Mouse (Mus musculus) forebrain, embryonic 16.5 days (tissue): Measurements from ENCODE around the gene Syne2. TPM values are rescaled to one million over a fixed set of nuclear protein-coding genes. Genes with fewer than 3 reads are reported as not detected.

Source experiments
- ATAC-seq: fragments of 200-750 bp; cut with Nextera tagmentation; 2 replicates; pipeline ENCODE4 v1.8.0; 2017; ENCODE audit warnings: mild to moderate bottlenecking, moderate library complexity
- H3K27ac ChIP-seq: fragments of 300-500 bp; sonication (generic); 2 replicates; pipeline ENCODE4 v1.5.1; 2014; ENCODE audit warnings: low read length, control low read depth
- H3K27me3 ChIP-seq: fragments of 300-500 bp; sonication (generic); replicated peaks from 2 replicates; pipeline ENCODE4 v1.6.1; 2014; ENCODE audit warnings: low read length; ENCODE audit not compliant: control insufficient read depth, insufficient read depth
- H3K36me3 ChIP-seq: fragments of 300-500 bp; sonication (generic); 2 replicates; pipeline ENCODE4 v1.6.1; 2014; ENCODE audit not compliant: control insufficient read depth, insufficient read depth
- H3K4me1 ChIP-seq: fragments of 300-500 bp; sonication (generic); replicated peaks from 2 replicates; pipeline ENCODE4 v1.6.1; 2014; ENCODE audit warnings: low read length; ENCODE audit not compliant: control insufficient read depth, insufficient read depth
- H3K4me2 ChIP-seq: fragments of 300-500 bp; sonication (generic); 2 replicates; pipeline ENCODE4 v1.6.1; 2014; ENCODE audit warnings: mild to moderate bottlenecking, low read length, control low read depth
- H3K4me3 ChIP-seq: fragments of 300-500 bp; sonication (generic); replicated peaks from 2 replicates; pipeline ENCODE4 v1.5.1; 2014; ENCODE audit warnings: mild to moderate bottlenecking, low read length, control low read depth
- H3K9ac ChIP-seq: fragments of 300-500 bp; sonication (generic); replicated peaks from 2 replicates; pipeline ENCODE4 v1.6.1; 2014; ENCODE audit warnings: low read depth, low read length, control low read depth
- H3K9me3 ChIP-seq: fragments of 300-500 bp; sonication (generic); 2 replicates; pipeline ENCODE4 v1.6.1; 2016; ENCODE audit warnings: low read length; ENCODE audit not compliant: control insufficient read depth
- WGBS: fragments of 180-500 bp; shearing (Covaris S2); extraction: QIAGEN DNeasy Blood & Tissue Kit; methylation state at CpG from one replicate; pipeline ENCODE4 v1.1.7; 2014; 5-methylcytosine and 5-hydroxymethylcytosine counted together
- polyA plus RNA-seq: library from polyadenylated mRNA; unstranded; fragments of >200 nt; fragmentation: Nextera tagmentation; extraction: Ambion mirVana; gene quantifications from 2 replicates; pipeline ENCODE4 v1.2.1, GENCODE M21; 2015

Syne2 gene
- polyA plus RNA-seq, 1 experiment from 2014 or later, result 110 TPM

DNA sequence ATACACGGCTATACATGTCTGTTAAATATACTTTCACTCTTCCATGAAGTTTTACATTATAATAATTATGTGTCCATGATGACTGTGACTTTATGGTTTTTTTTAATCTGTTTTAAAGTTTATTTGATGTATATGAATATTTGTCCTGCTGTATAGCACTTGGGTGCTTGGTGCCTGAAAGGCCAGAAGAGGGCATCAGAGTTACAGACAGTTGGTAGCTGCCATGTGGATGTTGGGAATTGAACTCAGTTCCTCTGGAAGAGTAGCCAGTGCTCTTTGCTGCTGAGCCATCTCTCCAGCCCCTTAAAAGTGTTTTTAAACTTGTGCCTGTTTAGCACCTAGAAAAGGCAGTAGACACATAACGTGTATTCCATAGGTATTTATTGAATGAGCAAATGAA lies 21.4 kb upstream of the Syne2 start:
- Histone ChIP-seq H3K4me3 (no peak overlapping the region), H3K4me2 (no peak overlapping the region), H3K9ac (no peak overlapping the region), H3K4me1 (no peaks in the 10 kb centered on the region), H3K9me3 (no peaks in the 10 kb centered on the region), H3K36me3 (no peaks in the 10 kb centered on the region), H3K27ac (no peak overlapping the region), H3K27me3 (no peaks in the 10 kb centered on the region)
- no peak for ATAC-seq
- 60% methylated on average over 2 of the region's 2 CpGs for WGBS

DNA sequence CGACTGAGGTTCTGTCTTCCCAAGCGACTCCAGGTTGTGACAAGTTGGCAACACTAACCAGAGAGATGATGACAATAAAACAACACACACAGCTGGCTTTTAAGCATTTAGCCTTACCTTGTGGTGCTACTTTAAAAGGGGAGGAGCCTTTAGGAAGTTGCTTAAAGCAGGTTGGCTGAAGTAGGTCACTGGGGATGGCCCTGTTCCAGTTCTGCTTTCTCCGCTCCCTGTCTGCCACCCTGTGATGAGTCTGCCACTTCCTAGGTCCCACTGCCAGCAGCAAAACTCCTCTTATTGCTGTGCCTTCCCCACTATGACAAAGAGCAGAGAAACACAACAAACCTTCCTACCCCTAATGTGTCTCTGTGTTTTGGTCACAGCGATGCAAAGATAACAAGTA lies 11.7 kb upstream of the Syne2 start:
- 89% methylated on average over 4 of the region's 4 CpGs for whole genome bisulfite sequencing

DNA sequence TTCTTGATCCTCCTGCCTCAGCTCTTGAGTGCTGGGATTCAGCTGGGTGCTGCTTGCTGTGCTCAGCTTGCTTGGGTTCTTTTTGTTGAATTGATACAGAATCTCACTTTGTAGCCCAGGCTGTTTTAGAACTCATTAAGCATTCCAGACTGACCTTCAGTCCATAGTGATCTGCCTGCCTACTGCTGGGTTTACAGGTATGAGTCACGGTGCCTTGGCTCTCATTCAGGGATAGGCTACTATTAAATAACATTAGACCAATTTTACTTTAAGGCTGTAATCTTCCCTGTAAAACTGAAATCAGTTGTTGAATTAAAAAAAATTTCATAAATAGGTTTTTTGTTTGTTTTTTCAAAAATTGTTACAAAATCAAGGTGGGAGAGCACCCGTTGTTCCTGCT lies 4.2 kb upstream of the Syne2 start:
- no peak for ATAC-seq
- no peaks in the 10 kb centered on the region for H3K36me3 ChIP-seq
- no peak overlapping the region for H3K4me3 ChIP-seq
- H3K9ac ChIP-seq, result no peak overlapping the region
- no peaks in the 10 kb centered on the region for H3K27me3 ChIP-seq
- no peak overlapping the region for H3K4me2 ChIP-seq
- H3K9me3 ChIP-seq, result no peaks in the 10 kb centered on the region
- 96% methylated on average over 2 of the region's 2 CpGs for WGBS
- peaks cover 4% of the 10 kb centered on the region; the same call in 1 of the 2 replicates for H3K4me1 ChIP-seq
- H3K27ac ChIP-seq, result no peak overlapping the region

More for the DNA sequence above, 11.7 kb upstream of the Syne2 start:
- Histone ChIP-seq H3K9ac (no peak overlapping the region), H3K36me3 (no peaks in the 10 kb centered on the region), H3K4me2 (no peak overlapping the region), H3K4me3 (no peak overlapping the region), H3K27me3 (no peaks in the 10 kb centered on the region), H3K27ac (no peak overlapping the region), H3K4me1 (no peaks in the 10 kb centered on the region), H3K9me3 (no peaks in the 10 kb centered on the region)
- no peak for ATAC-seq

DNA sequence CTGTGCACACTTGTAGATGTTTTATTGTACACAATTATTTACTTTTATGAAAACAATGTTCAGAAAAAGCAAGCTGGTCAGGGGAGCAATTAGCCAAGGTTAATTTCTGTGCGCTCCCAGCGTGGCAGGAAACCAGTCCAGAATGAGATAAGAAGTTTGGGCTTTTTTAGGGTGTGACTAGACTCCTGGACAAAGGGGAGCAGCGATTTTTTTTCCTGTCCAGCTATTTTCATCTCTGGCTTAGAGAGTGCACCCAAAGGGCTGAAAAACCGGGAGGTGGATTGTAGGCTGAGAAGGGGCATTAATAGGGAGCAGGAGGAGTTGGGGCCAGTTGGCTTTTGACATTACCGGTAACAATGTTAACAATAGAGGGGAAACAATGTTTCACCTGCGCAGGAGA lies 3.4 kb upstream of the Syne2 start:
- no peak overlapping the region for H3K9ac ChIP-seq
- WGBS, result 78% methylated on average over 6 of the region's 6 CpGs
- H3K27me3 ChIP-seq, result no peaks in the 10 kb centered on the region
- no peaks in the 10 kb centered on the region for H3K36me3 ChIP-seq
- H3K4me1 ChIP-seq, result peaks cover 8% of the 10 kb centered on the region
- no peak overlapping the region for H3K4me3 ChIP-seq
- no peak overlapping the region for H3K4me2 ChIP-seq
- no peaks in the 10 kb centered on the region for H3K9me3 ChIP-seq
- no peak for ATAC-seq
- no peak overlapping the region for H3K27ac ChIP-seq

DNA sequence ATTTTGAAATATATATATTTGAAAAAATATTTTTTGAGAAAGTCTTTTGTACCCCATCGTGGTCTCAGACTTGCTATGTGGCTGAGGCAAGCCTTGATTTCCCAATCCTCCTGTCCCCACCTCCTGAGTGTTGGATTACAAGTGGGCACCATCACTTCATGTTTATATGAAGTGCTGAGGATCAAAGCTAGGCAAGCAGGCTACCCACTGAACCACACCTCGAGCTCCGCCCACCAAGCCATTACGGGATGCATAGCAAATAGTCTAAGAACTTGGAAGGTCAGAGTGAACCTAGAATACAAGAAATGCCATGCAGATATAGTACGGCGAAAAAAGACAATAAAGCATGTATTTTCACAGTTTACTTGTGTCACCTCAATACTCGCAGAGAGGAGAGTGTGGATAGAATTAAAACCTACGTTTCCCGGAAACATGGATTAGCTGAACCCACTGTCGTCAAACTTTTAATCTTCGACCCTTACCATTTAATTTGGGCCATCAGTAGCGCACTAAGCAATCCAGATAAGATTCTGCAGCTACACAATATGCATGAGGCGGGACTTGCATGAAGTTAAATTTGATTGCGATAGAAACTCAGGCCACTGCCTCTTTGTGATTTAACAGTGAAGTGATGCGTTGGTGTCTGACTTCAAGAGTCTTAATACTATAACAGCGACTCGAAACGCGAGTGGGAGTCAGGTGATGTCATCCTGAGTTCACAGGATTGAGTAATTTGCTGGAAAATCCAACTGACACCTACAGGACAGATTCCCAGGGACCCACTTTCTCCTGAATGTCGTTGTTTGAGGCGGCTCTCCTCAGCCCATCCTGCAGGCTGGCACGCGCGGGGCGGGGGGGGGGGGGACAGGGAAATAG lies 715 bp upstream of the Syne2 start:
- ATAC-seq, result 0 out of 2 replicates have a peak, but pooled peaks have one; percentile 0
- H3K9me3 ChIP-seq, result no peaks in the 10 kb centered on the region
- no peak overlapping the region for H3K27ac ChIP-seq
- 10% methylated on average over 23 of the region's 25 CpGs for WGBS
- H3K4me1 ChIP-seq, result peaks cover 22% of the 10 kb centered on the region
- H3K27me3 ChIP-seq, result no peaks in the 10 kb centered on the region
- H3K4me3 ChIP-seq, result peak overlapping the region; percentile 95
- H3K4me2 ChIP-seq, result peak overlapping the region; percentile 84
- peak overlapping the region; percentile 89 for H3K9ac ChIP-seq
- H3K36me3 ChIP-seq, result no peaks in the 10 kb centered on the region

DNA sequence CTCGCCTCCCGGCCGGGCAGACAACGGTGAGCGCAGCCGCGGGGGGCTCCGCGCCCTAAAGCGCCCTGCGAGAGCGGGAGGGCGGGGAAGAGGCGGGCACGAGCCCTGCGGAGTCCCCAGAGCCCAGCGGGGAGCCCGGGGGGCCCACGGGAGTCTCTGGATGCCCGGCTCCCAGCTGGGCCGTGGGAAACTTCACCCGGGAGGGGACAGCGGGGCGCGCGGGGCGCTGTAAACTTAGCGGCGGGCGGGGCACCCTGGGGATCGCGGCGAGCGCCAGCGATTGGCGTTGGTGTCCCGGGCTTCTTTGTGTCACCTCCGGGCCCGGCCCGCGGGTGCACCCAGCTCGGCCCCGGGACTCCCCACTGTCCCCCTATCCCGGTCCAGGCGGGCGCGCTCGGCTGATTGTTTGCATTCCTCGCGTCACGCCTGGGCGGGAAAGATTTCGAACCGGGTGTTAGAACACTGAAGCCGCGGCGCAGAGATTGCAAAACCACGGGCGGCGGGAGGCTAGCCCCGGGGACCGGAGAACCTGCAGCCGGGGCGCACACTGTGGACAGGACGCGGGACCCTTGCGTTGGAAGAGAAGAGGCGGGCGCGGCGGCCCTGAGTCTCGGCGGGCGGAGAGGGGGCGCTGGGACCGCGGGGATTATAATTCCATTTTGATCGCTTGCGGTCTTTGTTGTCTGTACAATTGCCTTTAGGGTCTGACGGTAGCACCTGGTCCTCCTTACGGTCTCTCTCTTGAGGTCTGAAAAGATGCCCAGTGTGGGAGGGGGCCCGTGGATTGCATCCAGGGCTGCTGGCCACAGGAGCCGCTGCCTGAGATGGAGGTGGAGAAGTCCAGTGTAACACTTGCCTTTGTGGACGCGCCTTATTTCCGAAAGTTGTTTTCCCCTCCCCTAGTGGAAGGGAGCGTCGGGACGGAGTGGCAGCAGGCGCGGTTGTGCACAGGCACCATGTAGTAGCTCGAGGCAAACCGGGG lies 810 bp downstream of the Syne2 start:
- H3K4me3 ChIP-seq, result peak overlapping the region; percentile 95
- peak overlapping the region; percentile 84 for H3K4me2 ChIP-seq
- under 1% methylated on average over 78 of the region's 93 CpGs for whole genome bisulfite sequencing
- H3K27ac ChIP-seq, result peak overlapping the region; percentile 66
- peak overlapping the region; percentile 89 for H3K9ac ChIP-seq
- no peaks in the 10 kb centered on the region for H3K36me3 ChIP-seq
- no peaks in the 10 kb centered on the region for H3K9me3 ChIP-seq
- H3K27me3 ChIP-seq, result no peaks in the 10 kb centered on the region
- peaks cover 22% of the 10 kb centered on the region for H3K4me1 ChIP-seq
- ATAC-seq, result peak; percentile 82

DNA sequence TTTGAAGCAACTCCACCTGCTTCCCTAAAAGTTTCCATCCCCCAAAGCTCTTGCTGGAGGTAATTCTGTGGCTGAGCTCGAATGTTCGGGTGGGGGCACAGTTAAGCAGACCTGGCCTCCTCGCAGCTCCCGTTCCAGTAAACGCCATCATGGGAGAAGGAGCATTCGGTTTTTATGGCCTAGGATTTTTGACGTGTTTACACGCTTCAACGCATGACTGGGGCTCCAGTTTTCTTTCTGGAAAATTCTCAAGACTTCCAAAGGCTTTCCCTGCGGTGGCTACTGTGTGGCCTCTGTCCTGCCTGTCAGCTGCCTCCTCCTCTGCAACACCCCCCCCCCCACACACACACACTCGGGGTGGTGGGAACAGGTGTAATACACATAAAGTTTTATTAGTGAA lies 1.5 kb downstream of the Syne2 start:
- Histone ChIP-seq H3K27ac (peak overlapping the region; percentile 66), H3K9me3 (no peaks in the 10 kb centered on the region), H3K4me3 (peak overlapping the region; percentile 95), H3K4me2 (peak overlapping the region; percentile 84), H3K4me1 (peaks cover 22% of the 10 kb centered on the region), H3K36me3 (no peaks in the 10 kb centered on the region), H3K9ac (peak overlapping the region; percentile 89), H3K27me3 (no peaks in the 10 kb centered on the region)
- no peak for ATAC-seq
- WGBS, result 4% methylated on average over 11 of the region's 11 CpGs

DNA sequence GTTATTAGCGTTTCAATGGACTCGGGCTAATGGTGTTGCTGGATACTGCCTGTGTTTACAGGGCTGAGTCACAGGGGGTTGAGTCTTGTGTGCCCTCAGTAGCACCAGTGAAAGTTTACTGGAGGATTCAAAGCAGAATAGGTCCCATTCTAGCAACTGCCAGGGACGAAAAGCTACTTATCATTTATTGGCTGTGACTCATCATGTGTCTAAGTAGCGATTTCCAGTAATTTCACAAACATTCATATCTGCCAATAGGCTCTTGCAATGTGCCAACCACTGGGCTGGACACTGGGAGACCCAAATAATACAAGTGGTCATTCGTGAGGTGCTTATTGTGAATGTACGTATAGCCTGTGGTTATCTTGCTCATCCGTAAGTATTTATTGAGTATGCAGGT lies 2.3 kb downstream of the Syne2 start:
- WGBS, result 51% methylated on average over 7 of the region's 7 CpGs
- no peaks in the 10 kb centered on the region for H3K9me3 ChIP-seq
- H3K9ac ChIP-seq, result no peak overlapping the region
- H3K27me3 ChIP-seq, result no peaks in the 10 kb centered on the region
- H3K36me3 ChIP-seq, result no peaks in the 10 kb centered on the region
- 0 out of 2 replicates have a peak overlapping the region, but pooled peaks have one; percentile 84 for H3K4me2 ChIP-seq
- no peak overlapping the region for H3K27ac ChIP-seq
- H3K4me3 ChIP-seq, result no peak overlapping the region
- no peak for ATAC-seq
- peaks cover 22% of the 10 kb centered on the region for H3K4me1 ChIP-seq

DNA sequence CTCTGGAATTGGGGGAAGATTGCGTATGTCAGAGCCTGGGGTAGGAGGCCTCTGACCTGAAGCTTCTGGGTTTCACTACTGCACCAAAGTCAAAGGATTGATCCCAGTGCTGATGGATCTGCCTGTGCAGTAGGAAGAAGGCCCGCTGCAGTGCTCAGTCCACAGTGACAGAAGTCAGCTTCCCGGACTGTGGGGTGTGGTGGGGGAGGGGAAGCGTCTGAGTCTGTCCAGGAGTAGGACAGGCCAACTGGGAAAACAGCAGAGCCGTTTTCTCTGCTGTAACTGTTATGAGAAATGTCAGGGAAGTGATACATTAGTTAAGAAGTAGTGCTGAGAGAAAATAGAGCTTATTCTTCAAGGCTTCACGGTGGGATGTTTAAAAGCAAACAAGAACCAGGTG lies 4.2 kb downstream of the Syne2 start:
- Histone ChIP-seq H3K9me3 (no peaks in the 10 kb centered on the region), H3K9ac (no peak overlapping the region), H3K4me2 (no peak overlapping the region), H3K4me3 (no peak overlapping the region), H3K27me3 (no peaks in the 10 kb centered on the region), H3K4me1 (peaks cover 23% of the 10 kb centered on the region), H3K36me3 (no peaks in the 10 kb centered on the region), H3K27ac (no peak overlapping the region)
- WGBS, result 62% methylated on average over 6 of the region's 6 CpGs
- no peak for ATAC-seq
